Mouse (Mus musculus): Measurements from ENCODE around the gene Phactr3.

The Phactr3 gene

DNA sequence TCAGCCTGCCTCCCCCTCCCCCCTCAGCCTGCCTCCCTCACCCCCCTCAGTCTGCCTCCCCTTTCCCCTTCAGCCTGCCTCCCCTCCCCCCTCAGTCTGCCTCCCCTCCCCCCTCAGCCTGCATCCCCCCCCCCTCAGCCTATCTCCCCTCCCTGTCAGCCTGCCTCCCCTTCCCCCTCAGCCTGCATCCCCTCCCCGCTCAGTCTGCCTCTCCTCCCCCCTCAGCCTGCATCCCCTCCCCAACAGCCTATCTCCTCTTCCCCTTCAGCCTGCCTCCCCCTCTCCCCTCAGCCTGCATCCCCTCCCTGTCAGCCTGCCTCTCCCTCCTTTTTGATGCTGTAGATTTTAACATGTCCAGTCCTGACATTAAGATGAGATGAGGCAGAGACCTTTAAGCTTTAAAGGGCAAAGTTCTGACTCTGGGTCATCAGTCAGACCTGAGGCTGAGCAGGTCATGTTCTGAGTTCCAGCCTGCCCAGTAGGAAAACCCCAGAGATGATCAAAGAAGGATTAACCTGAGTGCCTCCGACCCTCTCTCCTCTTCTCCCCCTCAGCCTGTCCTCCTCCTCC, 139.3 kb downstream of the Phactr3 start:
- no peak for DNase-seq (ENCODE audit: low spot score)

GRCm38 (mm10) chr2:178263055-178263454, 144.3 kb downstream of the Phactr3 start:
- no peak for DNase-seq (ENCODE audit: low spot score)

GRCm38 (mm10) chr2:178264389-178264788, 145.6 kb downstream of the Phactr3 start:
- DNase-seq (ENCODE audit: low spot score): peak; percentile 84

DNA sequence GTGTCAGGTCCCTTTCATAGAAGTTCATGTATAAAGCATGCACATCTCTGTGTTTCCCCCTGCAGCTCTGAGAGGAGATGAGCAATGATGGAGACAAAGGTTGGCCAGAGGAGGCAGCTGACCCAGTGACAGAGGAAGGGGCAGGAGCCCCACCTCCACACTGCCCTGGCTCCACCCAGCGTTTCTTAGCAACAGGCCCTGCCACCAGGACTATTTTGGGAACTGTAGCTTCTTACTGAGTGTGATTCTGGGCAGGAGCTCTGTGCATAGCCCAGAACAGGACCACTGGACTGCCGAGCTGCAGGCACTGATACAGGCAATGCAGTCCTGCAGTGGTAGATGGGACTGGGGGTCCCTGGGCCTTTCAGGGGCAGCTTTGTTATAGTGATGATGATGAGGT, 146.7 kb downstream of the Phactr3 start:
- no peak for DNase-seq (ENCODE audit: low spot score)

GRCm38 (mm10) chr2:178270794-178271193, 152.0 kb downstream of the Phactr3 start:
- DNase-seq (ENCODE audit: low spot score): no peak

- no peak for DNase-seq (ENCODE audit: low spot score)
Measured at GRCm38 (mm10) chr2:178272350-178272749, 153.6 kb downstream of the Phactr3 start.

DNA sequence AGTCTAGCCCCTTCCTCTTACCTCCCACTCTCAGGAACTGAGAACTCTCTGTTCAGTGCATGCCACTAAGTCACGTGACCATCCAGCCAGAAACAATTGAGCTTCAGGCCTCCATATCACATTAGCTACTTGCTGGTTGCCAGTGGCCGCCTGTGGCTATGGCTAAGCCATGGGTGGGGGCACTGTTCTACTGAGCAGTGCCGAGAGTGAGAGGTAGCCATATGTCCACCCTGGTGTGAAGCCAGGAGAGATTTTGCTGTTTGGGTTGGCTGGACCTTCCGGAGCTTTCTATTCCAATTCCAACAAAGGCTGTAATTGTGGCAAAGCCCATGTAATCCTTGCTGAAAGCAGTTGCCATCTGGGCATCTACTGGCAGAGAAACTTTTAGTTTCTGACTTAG, 155.4 kb downstream of the Phactr3 start:
- DNase-seq (ENCODE audit: low spot score): no peak

DNA sequence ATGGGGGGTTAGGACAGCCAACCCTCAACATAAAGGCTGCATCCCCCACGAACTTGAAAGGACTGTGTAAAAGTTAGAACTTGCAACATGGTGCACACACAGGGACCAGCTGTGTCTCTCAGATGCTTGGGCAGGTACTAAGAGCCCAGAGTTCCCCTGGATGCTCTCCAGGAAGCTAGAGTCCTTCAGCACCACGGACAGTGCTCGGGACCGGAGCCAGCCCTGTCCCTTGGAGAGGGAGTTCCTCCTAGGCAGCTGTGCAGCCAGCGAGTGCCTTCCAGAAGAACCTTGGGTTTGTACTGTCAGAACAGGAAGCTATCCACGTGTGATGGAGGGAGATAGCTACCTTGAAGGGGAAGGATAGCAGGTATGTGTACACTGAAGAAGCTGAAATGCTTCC, 158.4 kb downstream of the Phactr3 start:
- no peak for DNase-seq (ENCODE audit: low spot score)

DNA sequence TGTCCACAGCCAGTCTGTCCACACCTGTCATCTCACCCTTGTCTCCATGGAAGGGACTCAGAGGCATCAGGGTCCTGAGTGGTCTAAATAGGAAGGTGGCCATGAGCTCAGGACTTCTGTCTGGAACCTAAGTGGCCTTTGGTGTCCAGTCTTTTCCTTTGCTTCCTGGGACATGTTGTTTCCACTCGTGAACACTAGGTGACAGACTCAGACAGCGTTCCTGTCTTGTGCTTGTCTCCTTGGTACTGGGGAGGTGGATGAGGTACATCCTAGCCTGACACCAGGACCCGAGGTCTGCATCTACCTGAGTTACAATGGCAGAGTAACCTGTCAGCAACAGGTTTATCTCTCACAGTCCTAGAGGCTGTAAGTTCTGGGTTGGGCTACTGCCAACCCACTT, 162.4 kb downstream of the Phactr3 start:
- DNase-seq (ENCODE audit: low spot score): no peak

- DNase-seq (ENCODE audit: low spot score): no peak
Measured at GRCm38 (mm10) chr2:178287285-178287684, 168.5 kb downstream of the Phactr3 start.

- DNase-seq (ENCODE audit: low spot score): no peak
Measured at GRCm38 (mm10) chr2:178288666-178289065, 169.9 kb downstream of the Phactr3 start.

DNA sequence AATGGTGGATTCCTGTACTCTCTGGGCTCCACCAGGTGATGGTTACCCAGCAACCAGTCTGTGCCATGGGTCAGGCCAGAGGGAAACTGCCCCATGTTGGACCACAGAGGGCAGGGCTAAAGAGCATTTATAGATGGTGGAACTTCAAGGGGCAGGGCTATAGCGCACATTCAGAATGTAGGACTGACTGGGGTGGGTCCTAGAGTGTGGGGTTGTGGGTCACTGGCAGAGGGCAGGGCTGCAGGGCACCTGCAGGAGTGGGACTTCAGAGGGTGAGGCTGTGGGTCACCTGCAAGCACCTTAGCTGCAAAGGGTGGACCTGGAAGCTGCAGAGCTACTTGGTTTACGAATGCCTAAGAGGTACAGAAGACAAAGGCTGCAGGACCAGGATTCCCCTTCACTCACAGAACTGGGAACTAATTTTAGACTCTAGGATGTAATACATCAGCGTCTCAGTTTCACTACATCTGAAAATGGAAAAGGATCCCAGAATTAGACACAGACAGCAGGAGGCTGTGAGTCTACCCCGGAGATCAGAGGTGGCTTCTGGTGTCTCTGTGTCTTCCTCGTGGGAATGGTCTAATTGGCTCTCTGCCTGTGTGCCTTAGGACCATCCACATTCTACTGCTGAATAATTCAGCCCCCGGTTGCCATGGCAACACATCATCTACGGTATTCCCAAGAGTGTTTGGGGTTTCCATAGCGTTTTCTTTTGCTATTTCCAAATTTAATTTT, 184.8 kb downstream of the Phactr3 start:
- DNase-seq (ENCODE audit: low spot score): no peak

DNA sequence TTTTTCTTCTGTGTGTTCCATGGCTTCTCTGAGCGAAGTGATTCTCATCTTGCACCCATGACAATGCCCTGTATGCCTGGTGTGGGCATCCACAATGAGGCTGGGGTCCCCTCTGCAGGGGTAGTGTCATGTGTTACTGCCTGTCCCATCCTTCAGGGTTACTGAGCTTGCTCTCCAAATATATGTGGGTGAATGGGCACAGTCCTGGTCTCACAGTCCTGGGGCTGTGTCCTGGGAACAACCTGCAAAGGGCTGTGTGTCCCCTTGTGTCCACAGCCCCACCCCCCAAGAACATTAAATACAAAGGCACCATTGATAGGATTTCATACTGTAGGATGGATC, 185.4 kb downstream of the Phactr3 start:
- no peak for DNase-seq (ENCODE audit: low spot score)

- DNase-seq (ENCODE audit: low spot score): no peak
Measured at GRCm38 (mm10) chr2:178304669-178305068, 185.9 kb downstream of the Phactr3 start.

DNA sequence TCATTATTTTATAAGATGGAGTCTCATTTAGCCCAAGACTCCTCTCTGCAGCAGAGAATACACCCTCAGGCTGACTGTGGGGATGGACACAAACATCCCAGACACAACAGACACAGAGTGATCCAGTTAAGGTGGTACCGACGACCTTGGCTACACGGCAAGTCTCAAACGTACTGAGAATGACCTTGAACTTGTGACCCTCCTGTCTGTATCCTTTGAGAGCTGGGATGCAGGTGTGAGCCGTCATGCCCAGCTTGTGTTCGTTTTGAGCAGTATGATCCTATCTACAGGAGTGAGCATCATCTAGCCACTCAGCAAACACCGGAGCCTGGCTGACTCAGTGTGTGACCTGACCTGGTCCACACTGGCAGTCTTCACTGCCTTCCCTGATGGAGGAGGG, 194.8 kb downstream of the Phactr3 start:
- DNase-seq (ENCODE audit: low spot score): no peak

DNA sequence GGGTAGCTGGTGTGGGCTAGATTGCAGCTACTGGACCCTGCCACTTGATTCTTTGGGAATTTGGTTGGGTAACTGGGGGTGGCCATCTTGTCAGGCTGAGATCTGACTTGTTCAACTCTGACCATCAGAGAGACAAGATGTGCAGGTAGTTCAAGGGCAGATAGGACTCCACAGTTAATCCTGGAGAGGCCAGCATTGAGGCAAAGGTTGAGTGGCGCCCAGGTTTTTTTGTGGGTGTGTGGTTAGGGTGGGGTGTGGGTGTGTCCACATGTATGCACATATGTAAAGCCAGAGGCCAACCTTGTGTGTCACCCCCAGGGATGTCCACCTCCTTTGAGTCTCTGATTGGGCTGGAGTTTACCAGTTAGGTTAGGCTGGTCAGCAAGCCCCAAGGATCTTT, 197.5 kb downstream of the Phactr3 start:
- DNase-seq (ENCODE audit: low spot score): no peak

- DNase-seq (ENCODE audit: low spot score): no peak
Measured at GRCm38 (mm10) chr2:178319766-178320165, 201.0 kb downstream of the Phactr3 start.

- DNase-seq (ENCODE audit: low spot score): no peak
Measured at GRCm38 (mm10) chr2:178321271-178321670, 202.5 kb downstream of the Phactr3 start.

DNA sequence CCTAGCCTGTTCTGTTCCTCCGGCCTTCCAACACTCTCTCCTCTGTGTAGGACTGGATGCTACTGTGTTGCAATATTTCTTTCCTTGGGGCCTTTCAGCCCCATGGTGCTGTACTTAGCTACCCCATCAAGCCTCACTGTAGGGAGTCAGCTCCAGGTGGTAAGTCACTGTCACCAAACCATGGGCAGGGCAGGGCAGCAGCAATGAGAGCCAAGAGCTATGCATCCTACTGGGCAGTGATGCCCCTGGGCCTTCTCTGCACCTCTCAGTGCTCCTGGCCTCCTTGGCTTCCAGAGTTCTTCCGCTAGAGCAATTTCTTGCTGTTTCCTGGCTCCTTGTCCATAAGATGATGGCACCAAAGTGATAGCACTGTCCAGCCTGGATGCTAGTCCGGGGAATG, 205.6 kb downstream of the Phactr3 start:
- no peak for DNase-seq (ENCODE audit: low spot score)

- no peak for DNase-seq (ENCODE audit: low spot score)
Measured at GRCm38 (mm10) chr2:178324818-178325217, 206.0 kb downstream of the Phactr3 start.

DNA sequence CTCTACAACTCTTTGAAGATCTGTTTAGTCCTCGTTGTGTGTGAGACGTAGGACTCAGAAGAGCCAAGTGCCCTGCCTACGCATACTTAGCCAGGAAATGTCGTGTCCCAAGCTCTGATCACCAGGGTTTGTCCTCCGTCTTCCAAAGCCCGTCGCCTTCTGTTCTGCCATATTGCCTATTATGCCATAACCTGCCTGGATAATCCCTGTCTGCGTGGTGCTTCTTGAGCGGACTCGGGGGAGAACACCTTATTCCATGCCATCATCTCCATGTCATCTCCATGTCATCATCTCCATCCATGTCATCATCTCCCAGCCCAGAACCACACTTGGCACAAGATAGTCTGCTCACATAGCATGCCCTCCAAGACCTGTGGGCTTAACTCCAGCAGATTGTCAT, 207.3 kb downstream of the Phactr3 start:
- DNase-seq (ENCODE audit: low spot score): no peak

GRCm38 (mm10) chr2:178326750-178327465, 208.1 kb downstream of the Phactr3 start:
- DNase-seq (ENCODE audit: low spot score): no peak

- peak; percentile 42 for DNase-seq (ENCODE audit: low spot score)
Measured at GRCm38 (mm10) chr2:178327466-178328040, 208.8 kb downstream of the Phactr3 start.

Measured in layer of hippocampus, adult 9-10 months (tissue).